Mouse (Mus musculus) lung, adult 2 months (tissue): ENCODE measurements at regions not wholly inside any gene's neighbourhood (a gene's known extent, or its start where the extent isn't known, plus 50 kb on each side); places are given as distances from the start of the nearest gene placed in this dataset.

Source experiments
- DNase-seq: peaks from one replicate; pipeline ENCODE4 v3.0.0; 2022
- H3K4me1 ChIP-seq: fragments of 200-500 bp; 2 replicates; pipeline ENCODE4 v1.6.1; 2011; ENCODE audit warnings: low read length; ENCODE audit not compliant: control insufficient read depth, insufficient read depth
- H3K4me3 ChIP-seq: fragments of 200-500 bp; replicated peaks from 2 replicates; pipeline ENCODE3; 2011; ENCODE audit warnings: low read depth, mild to moderate bottlenecking, control low read depth, low read length; ENCODE audit errors: extremely low read depth
- CTCF ChIP-seq: fragments of 200-500 bp; IDR thresholded peaks from 2 replicates; pipeline ENCODE4 v1.5.1; 2011; ENCODE audit warnings: mild to moderate bottlenecking, low read length, control low read depth; ENCODE audit not compliant: insufficient read depth
- POLR2A ChIP-seq: fragments of 200-500 bp; IDR thresholded peaks from 2 replicates; pipeline ENCODE4 v1.6.1; 2011; ENCODE audit warnings: low read depth, mild to moderate bottlenecking, control low read depth, low read length, borderline replicate concordance; ENCODE audit errors: extremely low read depth
- WGBS: fragments of 180-500 bp; shearing (Covaris S2); methylation state at CpG from one replicate; pipeline ENCODE4 v1.1.7; 2018; 5-methylcytosine and 5-hydroxymethylcytosine counted together

DNA sequence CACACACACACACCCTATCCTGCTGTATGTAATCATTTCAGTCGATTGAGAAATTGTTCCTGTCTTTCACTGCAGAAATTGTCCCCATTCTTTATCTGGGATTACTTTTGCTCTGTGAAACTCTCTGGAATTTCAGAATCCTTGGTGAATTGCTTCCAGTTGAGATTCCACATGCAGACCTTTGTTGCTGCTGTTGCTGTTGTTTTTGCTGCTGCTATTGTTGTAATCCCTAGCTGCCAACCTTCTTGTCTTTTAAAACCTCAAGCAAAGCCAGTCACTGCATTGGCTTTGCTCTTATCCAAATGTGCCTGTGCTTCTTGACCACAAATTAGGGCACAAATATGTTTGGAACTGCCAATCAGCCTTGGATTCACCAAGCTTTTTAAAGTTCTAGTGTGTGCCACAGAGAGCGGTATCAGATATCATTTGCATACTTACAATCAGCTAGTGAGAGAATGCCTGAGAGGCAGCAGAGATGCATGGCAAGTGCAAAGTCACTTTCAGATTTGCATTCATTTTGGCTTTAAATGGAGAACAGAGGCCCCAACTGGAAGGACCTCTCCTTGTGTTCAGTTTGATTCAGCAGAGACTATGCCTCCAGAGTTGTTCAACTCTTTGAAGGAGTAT lies 1187.0 kb upstream of the Map3k7 start:
- no peak for DNase-seq
- H3K4me1 ChIP-seq, result no peaks in the 10 kb centered on the region

DNA sequence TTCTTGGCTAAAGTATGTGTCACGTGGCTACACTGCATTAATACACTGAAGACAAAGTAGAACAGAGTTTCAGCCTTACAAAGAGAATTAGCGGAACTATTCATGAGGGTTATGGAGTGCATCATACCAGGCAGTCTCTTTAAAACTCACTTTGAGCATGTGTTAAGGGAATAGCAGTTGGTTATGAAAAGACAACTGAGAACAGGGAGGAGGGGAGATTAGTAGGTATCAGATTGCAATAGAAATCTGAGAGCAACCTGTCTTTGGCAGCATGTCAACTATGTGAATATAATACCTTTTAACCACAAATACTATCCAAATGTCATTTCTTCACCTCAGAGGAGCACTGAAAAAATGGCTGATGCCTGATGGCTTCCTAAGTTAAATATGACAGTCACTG lies 1182.2 kb upstream of the Map3k7 start:
- TF ChIP-seq POLR2A, result no peak
- TF ChIP-seq CTCF, result no peak
- no peak for DNase-seq
- Histone ChIP-seq H3K4me3 (no peak overlapping the region), H3K4me1 (no peaks in the 10 kb centered on the region)
- WGBS, result 65% methylated on average over 2 of the region's 2 CpGs

More for the DNA sequence above, 1187.0 kb upstream of the Map3k7 start:
- no peak overlapping the region for H3K4me3 ChIP-seq
- 71% methylated on average over 2 of the region's 2 CpGs for WGBS
- no peak for TF ChIP-seq POLR2A

DNA sequence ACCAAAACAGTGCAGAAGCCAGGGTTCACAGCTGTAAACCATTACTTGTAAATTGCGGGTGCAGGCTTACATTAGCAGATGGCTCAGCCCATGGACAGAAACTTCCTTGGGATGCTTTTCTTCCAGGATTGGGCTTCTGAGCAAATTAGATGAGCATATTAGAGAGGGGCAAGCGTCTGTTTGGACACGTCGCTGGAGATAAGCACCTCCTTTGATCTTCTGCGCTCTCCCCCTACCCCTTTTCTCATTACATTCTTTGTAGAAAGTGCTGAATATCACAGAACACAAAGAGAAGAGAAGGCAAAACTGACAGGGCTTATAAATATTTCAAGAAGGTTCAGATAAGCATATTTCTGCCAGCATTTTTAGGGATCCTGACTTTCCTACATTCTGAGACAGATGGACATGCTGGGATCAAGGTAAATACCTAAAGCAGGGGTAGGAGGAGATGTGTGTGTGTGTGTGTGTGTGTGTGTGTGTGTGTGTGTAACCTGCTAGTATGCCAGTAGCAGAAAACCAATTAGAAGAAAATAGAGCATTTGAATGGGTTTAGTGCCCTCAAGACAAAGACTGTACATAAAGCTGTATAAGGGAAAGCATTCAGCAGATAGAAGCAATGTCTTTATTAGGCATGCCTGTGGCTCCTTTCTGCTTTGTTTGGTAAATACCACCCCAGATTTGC lies 1173.8 kb upstream of the Map3k7 start:
- DNase-seq, result no peak
- H3K4me3 ChIP-seq, result no peak overlapping the region

GRCm38 (mm10) chr4:30809798-30810197 lies 1154.1 kb upstream of the Map3k7 start:
- H3K4me1 ChIP-seq, result no peaks in the 10 kb centered on the region
- no peak for TF ChIP-seq POLR2A
- TF ChIP-seq CTCF, result no peak
- no peak for DNase-seq
- no peak overlapping the region for H3K4me3 ChIP-seq

More for the DNA sequence above, 1173.8 kb upstream of the Map3k7 start:
- no peak for TF ChIP-seq POLR2A
- no peak for TF ChIP-seq CTCF
- WGBS, result 31% methylated on average over 5 of the region's 5 CpGs
- H3K4me1 ChIP-seq, result no peaks in the 10 kb centered on the region

DNA sequence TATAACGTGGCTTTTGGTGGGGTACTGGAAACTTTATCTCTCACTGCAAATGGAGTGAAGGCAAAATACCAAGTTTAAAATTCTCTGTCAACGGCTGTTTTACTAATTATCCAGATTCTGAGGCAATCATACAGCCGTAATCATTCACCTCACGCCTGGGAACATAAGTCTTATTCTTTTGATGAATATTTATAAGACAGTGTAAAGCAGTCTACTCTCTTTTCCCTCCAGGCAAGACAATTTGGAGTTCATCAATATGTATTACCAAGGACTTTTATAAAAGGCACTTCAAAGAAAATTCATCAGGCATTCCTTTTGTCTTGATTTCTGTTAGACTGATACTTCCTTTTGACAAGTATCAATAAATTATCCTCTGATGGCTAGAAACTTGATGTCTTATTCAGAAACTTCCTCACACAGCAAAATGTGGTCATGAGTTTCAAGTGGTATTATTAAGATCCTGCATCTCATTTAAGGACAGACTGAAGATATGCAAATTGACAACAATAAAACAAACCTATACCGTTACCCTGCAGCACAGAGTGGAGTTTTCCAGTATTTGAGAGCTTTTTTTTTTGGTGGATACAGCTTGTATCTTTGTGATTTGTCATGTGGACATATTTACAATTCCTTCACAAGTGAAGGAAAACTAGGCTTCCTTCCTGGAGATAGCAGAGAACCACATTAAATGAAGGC lies 1108.4 kb upstream of the Map3k7 start:
- TF ChIP-seq CTCF (no peak), POLR2A (no peak)
- Histone ChIP-seq H3K4me3 (no peak overlapping the region), H3K4me1 (no peaks in the 10 kb centered on the region)
- DNase-seq, result no peak
- WGBS, result 46% methylated on average over 5 of the region's 5 CpGs

DNA sequence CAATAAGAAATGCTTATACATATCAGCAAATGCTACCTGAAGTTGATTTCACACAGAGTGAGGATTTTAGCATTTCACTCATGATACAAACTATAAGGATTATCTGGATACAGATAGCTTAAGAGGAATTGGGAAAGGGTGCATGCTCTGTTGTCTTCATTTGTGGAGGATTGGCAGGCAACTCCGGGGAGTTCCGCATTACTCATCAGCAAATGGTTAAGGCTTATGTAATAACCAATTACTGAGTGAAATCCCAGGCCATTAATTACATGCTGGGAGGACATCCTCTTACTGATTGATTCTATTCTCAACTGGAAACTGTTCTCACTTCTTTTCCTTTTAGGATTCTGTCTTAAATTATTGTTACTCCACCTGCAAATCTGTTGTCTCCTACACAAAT lies 1058.9 kb upstream of the Map3k7 start:
- WGBS, result 84% methylated on average over 2 of the region's 2 CpGs
- H3K4me1 ChIP-seq, result no peaks in the 10 kb centered on the region

DNA sequence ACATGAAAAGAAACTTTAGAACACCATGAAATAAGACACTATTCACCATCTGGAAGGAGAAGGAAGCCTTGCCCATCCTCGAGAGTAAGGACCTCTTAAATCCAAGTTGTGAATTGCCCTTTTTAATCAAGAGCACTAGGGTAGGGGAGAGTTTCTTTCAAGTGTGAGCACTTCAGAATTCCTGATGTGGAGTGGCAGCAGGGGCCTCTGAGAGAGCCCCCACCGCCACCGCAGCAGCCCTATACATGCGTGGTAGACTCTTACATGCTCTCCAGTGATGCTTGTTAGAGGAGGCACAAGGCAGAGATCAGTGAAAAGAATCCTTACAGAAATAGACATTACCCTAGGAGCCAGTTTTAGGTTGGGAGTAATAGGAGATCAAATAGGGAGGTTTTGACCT lies 1041.0 kb upstream of the Map3k7 start:
- DNase-seq, result no peak
- Histone ChIP-seq H3K4me1 (no peaks in the 10 kb centered on the region), H3K4me3 (no peak overlapping the region)
- 71% methylated on average over 4 of the region's 4 CpGs for WGBS
- TF ChIP-seq POLR2A, result no peak
- TF ChIP-seq CTCF, result no peak

More for the DNA sequence above, 1058.9 kb upstream of the Map3k7 start:
- no peak for TF ChIP-seq POLR2A
- no peak for TF ChIP-seq CTCF
- no peak for DNase-seq
- no peak overlapping the region for H3K4me3 ChIP-seq

DNA sequence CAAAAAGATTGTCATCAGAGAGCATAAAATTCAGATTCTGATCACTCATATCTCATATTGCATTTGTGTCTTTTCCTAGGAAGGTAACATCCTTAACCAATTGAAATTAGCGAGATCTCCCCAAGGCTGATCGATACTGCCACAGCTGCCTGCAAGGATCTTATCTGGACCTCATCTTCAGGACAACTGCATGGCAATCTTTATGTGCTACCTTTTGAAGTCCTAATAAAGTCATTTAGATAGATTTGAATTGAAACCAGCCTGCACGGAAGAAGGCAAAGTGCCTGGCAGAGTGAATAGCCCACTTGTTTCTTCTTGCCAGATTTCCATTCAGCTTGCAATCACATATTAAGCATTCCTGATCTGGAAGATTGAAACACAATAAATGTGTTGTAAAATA lies 1031.5 kb upstream of the Map3k7 start:
- no peak for TF ChIP-seq CTCF
- no peak for TF ChIP-seq POLR2A
- no peaks in the 10 kb centered on the region for H3K4me1 ChIP-seq
- no peak for DNase-seq
- H3K4me3 ChIP-seq, result no peak overlapping the region
- 76% methylated on average over 3 of the region's 3 CpGs for WGBS

GRCm38 (mm10) chr4:30933030-30933987 lies 1030.6 kb upstream of the Map3k7 start:
- H3K4me1 ChIP-seq, result no peaks in the 10 kb centered on the region
- WGBS, result 79% methylated on average over 5 of the region's 5 CpGs
- TF ChIP-seq POLR2A (no peak), CTCF (no peak)

More at GRCm38 (mm10) chr4:30933030-30933987, 1030.6 kb upstream of the Map3k7 start:
- no peak for DNase-seq
- H3K4me3 ChIP-seq, result no peak overlapping the region
